Mouse (Mus musculus): ENCODE results near the gene Ap5s1.
A peak's percentile ranks its signal among the peaks of the same experiment; 100 is the strongest.

GRCm38 (mm10) chr2:131186771-131187601 is 19.9 kb upstream of the Ap5s1 start, which contains the start of the genes Cdc25b and Spef1:
- TF ChIP-seq CTCF (IDR thresholded peaks at IDR 0.05; ENCODE audit: low read depth) (peak; percentile 46), EP300 (IDR thresholded peaks at IDR 0.05; ENCODE audit: low read depth) (no peak; the same call in 1 of the 2 replicates)

All from liver, postnatal 0 days (tissue).